Mouse (Mus musculus): Measurements from ENCODE around the gene Tlr13. TPM values are rescaled to one million over a fixed set of nuclear protein-coding genes. Genes with fewer than 3 reads are reported as not detected.

Gene Tlr13
- polyA plus RNA-seq (2017; shearing (Covaris generic)): under 1 TPM; 0.14 to 0.47 TPM

GRCm38 (mm10) chrX:106142936-106143335 lies at the start of gene Tlr13:
TSS of gene Tlr13 (plus strand) at chrX:106143204.

GRCm38 (mm10) chrX:106186713-106187649 lies 44.0 kb downstream of the Tlr13 start, which contains the start of gene Pgk1:
TSS of gene Pgk1 (plus strand) at chrX:106187100.

Other genes starting within 250 kb of the Tlr13 start
- gene Atrx, start 213.8 kb upstream of the Tlr13 start, polyA plus RNA-seq (2017; shearing (Covaris generic)): 100 to 1,000 TPM; 227 to 256 TPM
- 10 to 100 TPM; 32.4 to 37.7 TPM for gene Magt1, start 131.3 kb upstream of the Tlr13 start, polyA plus RNA-seq (2017; shearing (Covaris generic))
- gene Cox7b, start 127.5 kb upstream of the Tlr13 start, polyA plus RNA-seq (2017; shearing (Covaris generic)): 100 to 1,000 TPM; 317 to 324 TPM
- 1 to 10 TPM; 7.7 to 9.8 TPM for gene Atp7a, start 115.9 kb upstream of the Tlr13 start, polyA plus RNA-seq (2017; shearing (Covaris generic))
- gene Pgk1, start 43.9 kb downstream of the Tlr13 start, polyA plus RNA-seq (2017; shearing (Covaris generic)): 100 to 1,000 TPM; 161 to 191 TPM
- gene Taf9b, start 78.0 kb downstream of the Tlr13 start, polyA plus RNA-seq (2017; shearing (Covaris generic)): 10 to 100 TPM; 30.0 to 37.6 TPM
- gene Fnd3c2, start 112.2 kb downstream of the Tlr13 start, polyA plus RNA-seq (2017; shearing (Covaris generic)): not detected